Mouse (Mus musculus): ENCODE data around the gene Dennd4a. TPM values are rescaled to one million over a fixed set of nuclear protein-coding genes. Genes with fewer than 3 reads are reported as not detected.

Dennd4a gene
- total RNA-seq, 2 experiments from 2014 or later, result 3.1 to 3.4 TPM

GRCm38 (mm10) chr9:64913973-64914372 is 102.8 kb downstream of the Dennd4a start:
- no peak for DNase-seq

GRCm38 (mm10) chr9:64914629-64915028 is 103.5 kb downstream of the Dennd4a start:
- no peak for DNase-seq

GRCm38 (mm10) chr9:64918560-64918959 is 107.4 kb downstream of the Dennd4a start:
- DNase-seq, result no peak

DNA sequence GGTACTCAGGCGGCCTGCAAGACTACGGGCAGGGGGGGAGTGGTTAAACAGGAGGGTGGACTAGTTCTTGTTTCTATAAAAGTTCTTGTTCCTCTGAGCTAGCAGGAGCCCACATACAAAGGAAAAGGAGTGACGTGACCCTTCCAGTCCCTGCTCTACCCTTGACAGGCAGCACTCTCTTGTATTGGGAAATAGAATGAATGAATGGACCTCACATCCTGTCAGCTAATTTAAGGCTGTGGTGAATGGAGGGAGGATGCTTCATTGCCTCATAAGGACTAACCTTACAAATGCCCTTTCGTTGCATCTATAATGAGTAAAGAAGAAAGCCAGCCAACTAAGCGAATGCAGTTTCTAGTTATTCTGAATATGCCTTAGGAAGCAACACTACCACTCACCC is 114.6 kb downstream of the Dennd4a start:
- DNase-seq, result no peak

- no peak for DNase-seq
Observed at GRCm38 (mm10) chr9:64926201-64926991, 115.3 kb downstream of the Dennd4a start.

DNA sequence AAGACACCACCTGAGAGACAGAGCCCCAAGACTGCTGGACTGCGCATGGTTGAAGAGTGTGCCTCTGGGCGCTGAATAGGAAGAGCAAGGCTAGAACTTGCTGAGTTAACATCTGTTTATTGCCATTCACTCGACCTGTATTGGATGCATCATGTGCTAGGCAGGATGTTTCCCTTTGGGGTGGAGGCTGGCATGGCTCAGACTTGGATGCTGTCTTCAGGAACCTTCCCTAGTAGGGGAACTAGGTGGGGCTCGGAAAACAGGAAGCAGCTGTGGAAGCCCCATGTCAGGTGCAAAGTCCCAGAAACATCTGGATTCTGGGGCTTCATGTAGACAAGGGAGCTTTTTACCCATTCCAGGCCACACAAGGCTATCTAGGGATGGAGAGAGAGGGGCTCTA is 119.1 kb downstream of the Dennd4a start:
- DNase-seq, result no peak

DNA sequence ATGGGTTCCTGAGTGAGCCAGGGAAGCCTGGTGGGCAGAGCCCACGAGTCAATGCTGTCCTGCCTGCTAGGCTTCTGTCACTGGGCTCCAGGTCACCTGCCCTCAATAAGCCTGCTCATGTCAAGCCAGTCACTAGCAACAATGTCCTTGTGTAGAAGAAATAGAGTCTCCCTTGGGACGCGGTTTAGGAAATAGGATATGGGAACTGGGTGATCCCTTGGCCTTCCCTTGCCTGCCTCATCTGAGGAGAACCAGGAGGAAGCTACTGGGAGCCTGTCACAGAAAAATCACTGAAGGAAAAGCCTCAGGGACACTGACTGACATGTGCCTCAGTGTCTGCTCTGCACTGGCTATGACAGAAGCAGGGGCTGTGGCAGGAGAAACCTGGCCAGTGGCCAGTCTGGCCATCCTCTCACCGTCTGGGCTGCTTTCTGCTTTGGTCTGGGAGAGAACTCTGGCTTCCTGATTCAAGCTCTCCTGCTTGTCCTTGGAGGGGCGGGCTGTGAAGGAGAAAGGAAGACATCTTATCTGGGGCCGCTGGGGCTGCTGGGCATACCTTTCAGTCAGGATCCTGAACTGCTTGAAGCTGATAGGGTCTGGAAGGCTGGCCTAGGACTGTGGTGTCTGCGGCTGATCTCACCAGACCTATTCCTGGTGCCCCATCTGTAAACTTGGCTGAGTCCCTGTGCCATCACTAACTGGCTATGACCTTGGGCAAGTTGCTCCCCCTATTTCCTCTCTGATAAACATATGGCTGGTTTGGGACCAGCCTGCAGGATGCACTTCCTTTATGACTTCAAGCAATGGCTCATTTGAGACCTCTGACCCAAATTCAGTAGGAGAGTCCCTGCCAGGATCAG is 120.8 kb downstream of the Dennd4a start:
- DNase-seq, result no peak

DNA sequence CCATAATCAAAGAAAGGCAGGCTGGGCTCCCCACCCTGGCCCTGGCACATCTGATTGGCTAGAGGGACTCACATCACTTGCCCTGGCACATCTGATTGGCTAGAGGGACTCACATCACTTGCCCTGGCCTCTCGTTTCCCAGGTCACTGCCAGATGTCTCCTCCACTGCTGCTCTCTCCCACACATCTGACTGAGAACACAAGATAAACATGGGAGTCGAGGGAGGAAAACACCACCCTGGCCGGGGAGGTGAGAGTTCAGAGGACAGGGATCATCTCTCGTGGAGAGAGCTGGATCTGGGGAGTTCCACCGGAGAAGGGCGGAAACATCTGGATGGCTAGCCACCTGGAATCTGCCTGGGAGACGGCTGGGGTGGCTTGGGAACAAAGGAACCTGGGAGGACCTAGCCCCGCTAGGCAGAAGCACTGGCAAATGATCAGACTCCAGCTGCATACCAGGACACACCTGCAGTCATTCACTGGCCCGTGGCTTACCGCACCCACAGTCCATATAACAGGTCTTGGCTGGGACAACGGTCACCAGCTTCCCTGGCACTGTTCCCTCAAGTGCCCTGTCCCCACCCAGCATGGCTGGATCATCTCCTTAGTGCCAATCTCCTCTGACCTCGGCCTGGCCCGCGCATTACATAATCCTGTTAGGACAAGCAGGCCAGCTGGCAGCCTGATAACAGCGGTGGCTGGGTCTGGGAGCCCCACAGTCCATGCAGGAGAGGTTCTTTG is 123.0 kb downstream of the Dennd4a start:
- DNase-seq, result peak; percentile 46

GRCm38 (mm10) chr9:64936508-64936907 is 125.4 kb downstream of the Dennd4a start:
- DNase-seq, result peak; percentile 23

DNA sequence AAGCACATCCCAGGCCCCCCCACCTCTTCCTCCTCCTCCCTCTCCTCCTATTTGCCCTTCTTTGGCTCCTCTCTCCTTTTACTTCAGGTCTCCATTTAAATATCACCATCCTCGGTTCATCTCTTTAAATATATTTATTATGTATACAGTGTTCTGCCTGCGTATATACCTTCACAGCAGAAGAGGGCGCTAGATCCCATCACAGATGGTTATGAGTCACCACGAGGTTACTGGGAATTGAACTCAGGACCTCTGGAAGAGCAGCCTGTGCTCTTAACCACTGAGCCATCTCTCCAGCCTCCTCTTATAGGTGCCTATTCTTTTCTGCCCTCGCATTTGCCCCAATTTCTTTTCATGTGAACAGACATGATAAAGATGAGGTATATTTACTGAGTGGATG is 126.4 kb downstream of the Dennd4a start:
- no peak for DNase-seq

DNA sequence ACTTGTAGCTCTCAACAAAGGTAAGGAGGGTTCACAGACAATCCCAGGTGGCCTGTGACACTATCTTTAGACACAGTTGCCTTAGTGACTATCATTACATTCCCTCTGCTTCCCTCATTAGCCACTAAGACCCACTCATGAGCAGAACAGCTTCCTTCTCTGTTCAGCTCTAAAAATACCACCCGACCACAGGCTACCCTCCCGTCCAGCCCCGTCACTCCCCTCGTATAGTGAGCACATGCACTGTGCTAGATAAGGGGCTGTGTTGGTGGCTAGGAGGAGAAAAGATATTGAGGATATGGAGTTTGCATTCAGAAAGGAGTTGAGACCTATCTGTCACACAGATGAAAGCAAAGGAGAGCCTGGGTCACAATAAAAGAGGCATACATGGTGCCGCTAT is 127.4 kb downstream of the Dennd4a start:
- DNase-seq, result no peak

GRCm38 (mm10) chr9:64939281-64939680 is 128.1 kb downstream of the Dennd4a start:
- DNase-seq, result no peak

DNA sequence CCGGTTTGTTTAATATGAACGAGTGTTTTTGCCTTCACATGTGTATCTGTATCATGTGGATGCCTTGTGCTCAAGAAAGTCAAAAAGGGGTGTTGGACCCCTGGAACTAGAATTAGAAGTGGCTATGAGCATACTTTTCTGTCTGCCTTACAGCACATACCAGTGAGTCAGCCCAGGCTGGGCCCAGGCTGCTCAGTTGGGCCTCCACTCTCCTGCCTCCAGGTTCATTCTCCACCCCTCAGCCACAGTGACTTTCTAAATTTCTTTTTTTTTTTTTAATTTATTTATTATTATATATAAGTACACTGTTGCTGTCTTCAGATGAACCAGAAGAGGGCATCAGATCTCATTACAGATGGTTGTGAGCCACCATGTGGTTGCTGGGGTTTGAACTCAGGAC is 128.7 kb downstream of the Dennd4a start:
- no peak for DNase-seq

DNA sequence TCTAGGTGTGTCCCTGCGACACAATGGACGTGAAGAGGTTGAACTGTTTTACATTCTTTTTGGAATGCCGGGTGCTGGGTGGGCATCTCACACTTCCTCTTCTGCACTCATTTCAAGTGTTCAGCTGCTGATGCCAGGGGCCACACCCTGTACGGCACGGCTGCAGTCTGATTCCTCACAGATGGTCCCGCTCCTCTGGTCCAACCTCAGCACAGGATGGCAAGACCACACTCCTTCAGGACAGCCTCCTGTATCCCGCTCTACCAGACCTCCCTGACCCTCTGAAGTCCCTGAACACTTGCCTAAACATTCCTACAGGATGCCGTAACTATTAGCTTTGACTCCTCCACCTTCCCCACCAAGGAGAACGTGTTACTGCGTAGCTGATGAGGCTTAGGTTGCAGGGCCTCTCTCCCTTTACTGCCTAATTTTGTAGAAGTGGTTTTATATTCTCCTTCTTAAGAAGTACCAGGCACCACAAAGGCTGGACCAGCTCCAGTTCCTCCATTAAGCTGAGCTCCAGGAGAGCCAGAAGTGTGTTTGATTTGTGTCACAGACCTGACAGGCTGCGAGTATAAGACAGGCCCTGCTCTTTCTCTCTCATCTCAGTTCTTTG is 129.7 kb downstream of the Dennd4a start:
- DNase-seq, result no peak

DNA sequence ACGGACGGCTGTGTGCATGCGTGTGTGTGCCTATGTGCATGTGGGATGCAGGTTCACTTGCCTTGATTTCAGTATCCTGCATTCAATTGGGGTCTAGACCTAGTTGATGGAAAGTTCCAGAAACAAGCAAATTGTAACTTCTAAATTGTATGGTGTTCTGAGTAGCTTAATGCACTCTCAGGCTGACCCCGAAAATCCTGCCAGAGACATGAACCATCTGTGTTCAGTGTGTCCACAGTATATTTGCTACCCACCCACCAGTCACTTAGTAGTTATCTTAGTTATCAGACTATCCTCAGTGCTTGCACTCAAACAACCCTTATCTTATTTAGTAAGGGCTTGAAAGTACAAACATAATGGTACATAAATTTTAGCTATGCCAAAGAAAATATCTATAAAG is 130.5 kb downstream of the Dennd4a start:
- DNase-seq, result no peak

DNA sequence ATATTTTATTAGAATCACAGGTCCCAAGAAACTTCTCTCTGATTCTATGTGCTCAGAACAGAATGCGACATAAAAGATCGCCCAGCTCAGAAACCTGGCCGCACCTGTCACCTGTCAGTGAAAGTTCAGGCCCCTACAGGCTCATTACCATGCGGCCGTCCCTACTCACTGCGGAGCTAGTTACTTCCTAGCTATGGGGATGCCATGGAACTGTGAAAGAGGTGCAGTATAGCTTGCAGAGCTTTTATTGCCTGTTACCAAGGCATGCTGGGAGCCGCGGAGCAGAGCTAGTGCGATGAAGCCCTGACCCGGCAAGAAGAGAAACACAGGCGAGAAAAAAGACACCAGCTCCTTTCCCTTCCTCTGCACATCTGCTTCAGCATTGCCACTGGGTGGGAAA is 132.9 kb downstream of the Dennd4a start:
- no peak for DNase-seq

DNA sequence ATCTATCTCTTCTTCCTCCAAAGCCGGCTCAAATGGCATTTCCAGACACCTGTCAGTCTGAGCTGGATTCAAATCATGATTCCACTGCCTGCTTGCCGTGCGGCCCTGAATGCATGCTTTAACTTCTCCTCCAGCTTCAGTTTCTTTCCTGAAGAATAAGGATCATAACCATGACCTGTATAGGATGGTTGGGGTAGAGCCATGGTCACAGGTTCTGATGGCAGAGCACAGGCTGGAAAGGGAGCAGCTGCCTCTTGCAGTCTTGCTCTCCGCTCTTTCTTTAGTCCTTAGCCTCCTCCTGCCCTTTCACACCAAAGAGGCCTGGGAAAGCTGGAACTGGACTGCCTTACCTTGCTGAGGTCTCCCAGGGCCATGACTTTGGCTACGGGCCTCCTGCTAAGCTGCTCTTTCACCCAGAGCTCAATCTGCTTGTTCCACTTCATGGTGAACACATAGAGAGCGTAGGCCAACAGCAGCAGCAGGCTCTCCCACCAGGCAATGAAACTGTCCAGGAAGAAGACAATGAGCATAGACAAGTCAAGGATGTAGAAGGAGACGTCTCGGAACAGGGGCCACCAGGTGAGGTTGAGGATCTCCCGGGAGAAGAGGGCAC is 136.4 kb downstream of the Dennd4a start:
- no peak for DNase-seq

DNA sequence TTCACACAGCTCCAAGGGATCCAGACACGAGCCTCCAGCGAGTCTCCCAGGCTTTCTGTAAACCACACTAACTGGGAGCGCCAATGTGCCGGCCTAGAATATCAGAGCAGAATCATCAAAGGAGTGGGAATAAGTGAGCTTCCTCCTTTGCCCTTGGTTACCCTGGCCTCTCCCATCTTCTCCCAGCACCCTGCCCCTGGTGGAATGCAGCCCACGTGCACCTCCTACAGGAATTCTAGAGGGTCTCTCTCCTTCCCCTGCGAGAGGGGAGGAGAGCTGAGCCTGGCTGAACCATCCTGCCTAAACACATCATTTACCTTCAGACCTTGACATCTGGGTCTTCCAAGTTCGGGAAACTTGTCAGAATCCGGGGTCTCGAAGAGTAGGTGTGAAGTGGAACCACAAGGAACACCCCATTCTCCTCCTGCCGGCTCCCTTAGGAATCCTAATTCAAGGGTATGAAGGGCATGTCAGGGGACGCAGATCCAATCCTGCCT is 140.1 kb downstream of the Dennd4a start, which contains the start of gene Slc24a1:
Gene Slc24a1 (minus strand): TSS at position 447 of the 497 bp plus-strand sequence.
- no peak for DNase-seq

DNA sequence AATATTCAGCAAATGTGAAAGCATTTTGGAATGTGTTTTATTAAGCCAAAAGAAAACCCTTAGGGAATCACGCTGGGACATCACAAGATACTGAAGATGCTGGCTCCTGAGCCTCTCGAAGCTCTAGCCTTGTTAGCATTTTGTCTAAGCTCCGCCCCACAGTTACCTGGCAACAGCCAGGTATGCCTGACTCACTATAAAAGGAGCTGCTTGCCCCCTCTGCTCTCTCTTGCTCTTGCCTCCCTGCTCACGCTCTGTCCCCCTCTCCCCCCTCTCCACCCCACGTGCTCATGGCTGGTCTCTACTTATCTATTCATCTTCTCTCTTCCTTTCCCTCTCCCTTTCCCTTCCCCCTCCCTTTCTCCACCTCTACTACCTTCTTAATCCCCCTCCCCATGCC is 140.9 kb downstream of the Dennd4a start:
- no peak for DNase-seq

DNA sequence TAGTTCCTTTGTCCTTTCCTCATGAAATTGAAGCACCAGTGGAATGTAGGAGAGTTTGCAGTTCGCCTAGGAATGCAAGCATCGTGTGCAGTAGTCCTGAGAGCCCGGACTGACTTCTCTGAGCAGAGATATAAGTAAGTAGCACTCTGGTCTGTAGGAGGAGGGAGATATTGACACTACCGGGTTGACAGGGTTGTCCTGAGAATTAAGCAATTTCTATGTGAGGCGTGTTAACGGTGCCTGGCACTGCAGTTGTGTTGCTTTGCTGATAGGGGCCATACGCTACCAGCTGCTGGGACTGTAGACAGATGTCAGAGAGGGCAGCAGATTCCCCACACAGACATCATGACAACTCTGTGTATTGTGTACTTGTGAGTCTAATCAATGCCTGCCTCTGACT is 142.1 kb downstream of the Dennd4a start:
- no peak for DNase-seq

DNA sequence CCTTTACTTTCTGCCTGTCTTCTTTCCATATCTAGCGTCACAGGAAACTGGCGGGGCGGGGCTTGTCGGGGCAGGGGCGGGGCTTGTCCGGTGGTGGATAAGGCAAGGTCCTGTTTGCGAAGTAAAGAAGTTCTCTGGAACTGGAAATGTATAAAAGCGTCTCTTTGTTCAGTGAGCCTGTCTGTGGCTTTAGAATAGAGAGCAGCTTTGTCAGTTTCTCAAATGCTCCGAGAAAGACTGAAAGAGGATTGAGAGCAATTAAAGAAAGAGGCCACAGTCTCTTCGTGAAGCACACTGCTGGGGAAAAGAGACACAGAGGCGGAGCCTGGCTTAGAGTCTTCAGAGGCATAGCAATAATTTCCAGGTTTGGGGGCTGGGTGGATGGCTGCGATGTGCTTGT is 145.2 kb downstream of the Dennd4a start:
- no peak for DNase-seq

GRCm38 (mm10) chr9:64957276-64957675 is 146.1 kb downstream of the Dennd4a start:
- DNase-seq, result no peak
